Mouse (Mus musculus): ENCODE results near the gene Calcr.
"Not testable (repeated sequence)": the region's sequence is repeated elsewhere in the genome, so short reads cannot be mapped to it uniquely, and the experiment has no call there.

Gene Calcr

GRCm38 (mm10) chr6:3764230-3764764, at the start of gene Calcr:
Gene Calcr (minus strand): TSS chr6:3764714.
- no peak for DNase-seq

DNA sequence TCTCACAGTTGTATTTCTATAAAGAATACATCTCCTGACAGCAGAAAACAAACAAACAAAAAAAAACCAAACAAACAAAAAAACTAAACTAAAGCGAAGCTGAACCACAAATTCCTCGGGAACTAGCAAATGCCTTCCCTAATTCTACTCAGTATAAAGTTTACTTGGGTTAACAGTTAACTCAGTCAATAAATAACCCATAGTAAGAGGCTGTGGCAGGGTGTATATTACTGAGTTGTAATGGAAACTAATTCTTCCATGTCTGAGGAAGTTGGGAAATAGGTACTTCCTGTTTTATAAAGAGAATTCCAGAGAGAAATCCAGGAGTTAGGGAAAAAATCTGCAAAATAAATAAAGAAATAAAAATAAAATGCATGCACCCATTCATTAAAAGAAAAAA, 3.0 kb upstream of the Calcr start:
- no peak for DNase-seq

GRCm38 (mm10) chr6:3763171-3763967, 1.1 kb downstream of the Calcr start:
- DNase-seq, result no peak

DNA sequence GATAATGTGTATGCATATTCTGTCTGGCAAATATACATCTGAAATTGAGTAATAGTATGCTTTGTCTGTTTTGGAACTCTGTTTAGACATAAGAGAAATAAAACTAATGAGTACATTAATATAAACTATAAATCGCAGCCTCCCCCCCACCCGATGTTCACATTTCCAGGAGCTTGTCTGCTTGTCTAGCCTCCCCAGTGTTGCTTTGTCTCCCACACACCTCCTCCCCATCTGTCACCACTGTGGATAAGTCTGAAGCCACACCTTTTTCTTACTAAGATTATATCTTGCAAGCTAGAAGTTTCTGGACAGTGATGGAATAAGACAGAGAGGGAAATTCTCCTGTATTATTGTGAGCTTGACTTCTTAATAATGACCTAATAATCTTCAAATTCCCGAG, 12.9 kb downstream of the Calcr start:
- no peak for DNase-seq

DNA sequence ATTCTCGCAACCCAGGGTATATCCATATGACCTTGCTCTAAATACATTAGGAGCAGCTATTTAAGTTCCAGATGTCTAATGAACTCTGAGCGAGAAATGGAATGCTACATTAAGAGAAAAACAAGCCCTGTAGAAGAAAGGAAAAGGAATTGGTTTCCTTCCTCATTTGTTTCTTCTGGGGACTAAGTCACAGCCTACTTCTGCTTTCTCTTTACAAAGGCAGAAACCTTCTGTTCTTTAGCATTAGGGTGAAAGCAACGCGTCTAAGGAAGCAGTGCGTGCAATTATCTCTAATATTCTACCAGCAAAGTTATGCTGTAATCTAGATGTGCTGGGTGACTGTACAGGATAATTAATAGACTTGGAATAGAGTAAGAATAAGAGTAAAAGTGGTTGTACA, 14.9 kb downstream of the Calcr start:
- no peak for DNase-seq

DNA sequence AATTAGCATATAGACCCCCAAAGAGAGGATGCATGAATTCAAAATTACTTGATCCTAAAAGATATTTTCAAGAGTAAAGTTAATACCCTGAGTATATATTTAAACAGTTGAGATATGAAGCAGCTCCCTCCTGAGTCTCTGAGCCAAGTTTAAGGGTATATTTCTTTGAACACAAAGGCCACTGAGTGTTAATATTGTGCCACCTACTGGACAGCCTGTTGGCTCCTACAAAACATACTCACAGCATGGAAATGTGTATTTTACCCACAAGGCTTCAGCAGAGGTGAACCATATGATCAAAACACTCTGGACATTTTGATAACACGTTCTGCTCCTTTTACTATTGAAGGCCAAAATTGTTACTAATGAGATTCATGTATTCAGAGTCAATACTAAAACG, 19.0 kb downstream of the Calcr start:
- no peak for DNase-seq

DNA sequence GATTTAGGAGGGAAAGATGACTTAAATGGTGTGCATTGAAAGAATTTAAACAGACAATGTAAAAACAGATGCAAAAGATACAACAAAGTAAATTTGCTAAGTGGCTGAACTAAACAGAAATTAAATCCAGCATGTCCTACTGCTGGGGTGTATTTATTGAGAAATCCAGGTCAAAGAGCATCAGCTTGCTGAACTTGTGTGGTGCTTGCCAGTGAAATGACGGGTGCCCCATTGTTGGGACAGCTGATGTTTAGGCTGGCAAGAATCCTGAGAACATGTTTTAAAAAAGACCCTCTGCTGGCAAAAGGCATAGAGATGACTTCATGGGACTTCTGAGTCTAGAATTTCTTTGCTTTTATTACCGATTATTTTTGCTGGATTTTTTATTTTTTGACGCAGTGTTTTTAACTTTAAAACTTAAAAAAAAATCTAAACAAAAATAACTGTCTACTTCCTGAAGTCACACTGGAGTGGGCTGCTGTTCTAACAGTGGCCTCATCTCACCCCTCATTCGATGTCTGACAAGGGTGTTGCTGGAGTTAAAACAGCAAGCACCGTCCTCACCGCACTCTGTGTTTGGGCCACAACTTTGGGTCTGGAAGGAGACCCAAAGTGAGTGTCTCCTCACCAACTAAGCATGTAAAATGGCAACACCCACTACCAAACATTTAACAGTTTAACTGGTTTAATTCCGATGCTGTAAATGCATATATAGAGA, 22.4 kb downstream of the Calcr start:
- no peak for DNase-seq

GRCm38 (mm10) chr6:3741296-3741695, 23.2 kb downstream of the Calcr start:
- DNase-seq, result no peak

DNA sequence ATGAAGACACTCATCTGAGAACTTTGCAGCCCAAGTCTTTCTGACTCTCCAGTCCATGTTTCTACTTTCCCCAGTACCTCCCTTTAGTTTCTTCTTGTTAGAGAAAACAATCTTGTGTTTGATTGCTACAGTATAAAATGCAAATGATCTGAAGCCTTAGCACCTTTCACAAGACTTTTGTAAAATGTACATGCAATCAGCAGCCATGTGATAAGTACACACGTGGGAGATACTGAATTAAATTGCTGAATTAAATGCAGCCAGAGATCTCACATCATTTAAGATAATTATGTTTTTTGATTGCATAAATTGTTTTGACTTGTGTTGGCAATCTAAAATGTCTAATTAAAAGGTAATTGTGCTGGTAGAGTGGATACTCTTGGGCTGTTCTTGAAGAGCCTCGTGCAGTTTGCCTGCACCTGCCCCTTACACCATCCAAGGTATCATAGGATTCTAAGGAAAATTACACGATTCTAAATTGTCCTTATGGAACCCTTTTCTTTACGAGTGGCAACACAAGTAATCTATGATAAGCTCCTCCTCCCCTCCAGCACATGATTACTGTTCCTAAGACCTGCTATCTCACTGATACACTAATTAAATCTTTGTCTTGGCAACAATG, 34.2 kb downstream of the Calcr start:
- DNase-seq, result no peak

DNA sequence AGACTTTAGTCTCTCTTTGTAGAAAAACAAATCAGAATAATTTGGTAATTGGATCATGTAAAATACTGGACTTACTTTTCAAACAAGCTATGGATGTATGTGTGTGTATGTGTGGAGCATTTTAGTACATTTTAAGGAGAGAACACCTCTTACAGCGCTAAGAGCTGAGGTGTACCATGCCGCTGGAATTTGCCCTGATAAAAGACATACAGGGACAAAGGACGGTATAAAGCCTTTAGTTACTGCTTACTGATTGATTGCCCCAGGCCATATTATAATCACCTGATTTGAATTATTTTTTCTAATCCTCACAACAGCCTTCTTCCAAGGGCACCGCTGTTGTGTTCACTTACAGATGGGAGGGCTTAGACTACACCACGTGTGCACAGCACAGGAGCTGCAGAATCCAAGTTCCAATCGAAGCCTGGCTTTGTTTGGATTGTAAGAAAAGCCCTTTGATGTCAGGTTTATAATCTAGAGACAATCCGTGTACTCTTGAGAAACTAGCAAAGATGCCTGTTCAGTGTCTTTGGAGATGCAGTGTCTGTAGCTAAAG, 76.3 kb downstream of the Calcr start:
- DNase-seq, result no peak

DNA sequence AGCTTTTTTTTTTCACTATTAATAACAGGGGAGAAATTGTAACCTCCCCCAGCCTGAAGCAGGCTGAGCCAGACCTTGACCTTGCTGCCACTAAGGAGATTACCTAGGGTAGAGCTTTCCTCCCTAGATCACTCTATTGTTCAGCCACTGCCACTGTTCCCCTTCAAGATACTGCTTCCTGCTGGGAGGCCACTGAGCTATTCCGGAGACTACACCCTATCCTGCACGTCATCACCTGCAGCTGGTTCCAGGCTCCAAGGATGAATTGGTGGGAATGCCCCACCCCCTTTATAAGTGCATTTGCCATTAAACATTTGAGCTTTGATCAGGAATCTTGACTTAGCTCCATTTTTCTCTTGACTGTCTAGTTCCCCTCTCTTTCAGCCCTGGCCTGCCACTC, 86.2 kb downstream of the Calcr start:
- not testable (repeated sequence) for DNase-seq

DNA sequence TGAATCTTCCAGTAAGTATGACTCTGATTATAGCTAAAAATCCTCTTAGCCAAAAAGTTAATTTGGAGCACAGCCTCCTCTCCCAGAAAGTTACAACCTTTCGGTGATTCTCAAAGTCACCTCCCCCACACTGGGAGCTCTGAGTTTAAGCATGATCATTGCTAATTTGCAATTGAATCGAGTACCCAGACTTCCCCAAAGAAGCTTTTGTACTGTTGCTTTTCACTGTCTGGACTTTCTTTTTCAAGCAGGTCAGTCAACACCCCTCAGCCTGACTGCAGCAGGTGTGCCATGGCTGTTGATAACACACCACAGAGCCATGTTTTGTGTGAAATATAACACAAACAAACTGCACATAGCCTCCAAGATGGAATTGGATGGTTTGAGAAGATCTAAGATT, 86.7 kb downstream of the Calcr start:
- no peak for DNase-seq

DNA sequence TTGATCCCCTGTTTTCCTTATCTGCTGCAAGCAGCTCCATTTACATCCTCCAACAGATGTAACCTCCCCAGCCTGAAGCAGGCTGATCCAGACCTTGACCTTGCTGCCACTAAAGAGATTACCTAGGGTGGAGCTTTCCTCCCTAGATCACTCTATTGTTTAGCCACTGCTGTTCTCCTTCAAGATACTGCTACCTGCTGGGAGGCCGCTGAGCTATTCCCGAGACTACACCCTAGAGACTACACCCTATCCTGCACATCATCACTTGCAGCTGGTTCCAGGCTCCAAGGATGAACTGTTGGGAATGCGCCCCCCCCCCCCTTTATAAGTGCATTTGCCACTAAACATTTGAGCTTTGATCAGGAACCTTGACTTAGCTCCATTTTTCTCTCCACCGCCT, 92.6 kb downstream of the Calcr start:
- not testable (repeated sequence) for DNase-seq

- DNase-seq, result no peak
Observed at GRCm38 (mm10) chr6:3664147-3664716, 100.3 kb downstream of the Calcr start.

DNA sequence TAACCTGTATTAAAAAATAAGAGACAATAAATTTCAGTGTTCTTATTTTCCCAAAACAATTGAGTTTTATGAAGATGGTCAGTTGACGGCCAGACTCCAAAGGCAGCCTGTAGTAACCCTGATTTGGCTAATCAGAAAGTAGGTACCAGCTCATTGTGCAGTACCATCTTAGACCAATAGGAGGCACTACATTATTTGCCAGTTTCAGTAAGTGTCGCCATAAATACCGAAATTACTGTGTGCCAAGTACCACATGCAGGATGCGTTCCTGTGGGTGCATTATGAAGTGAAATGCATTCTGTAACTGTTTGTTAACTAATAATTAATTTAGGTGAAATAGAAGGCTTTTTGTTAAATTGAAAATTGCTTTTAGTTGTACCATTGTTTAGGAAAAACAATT, 106.1 kb downstream of the Calcr start:
- DNase-seq, result no peak

Data from cerebellum, adult 9-11 months (tissue).